Mouse (Mus musculus): ENCODE measurements around the gene Gm2832.
"Not testable (repeated sequence)": the region's sequence is repeated elsewhere in the genome, so short reads cannot be mapped to it uniquely, and the experiment has no call there.

Gene Gm2832

DNA sequence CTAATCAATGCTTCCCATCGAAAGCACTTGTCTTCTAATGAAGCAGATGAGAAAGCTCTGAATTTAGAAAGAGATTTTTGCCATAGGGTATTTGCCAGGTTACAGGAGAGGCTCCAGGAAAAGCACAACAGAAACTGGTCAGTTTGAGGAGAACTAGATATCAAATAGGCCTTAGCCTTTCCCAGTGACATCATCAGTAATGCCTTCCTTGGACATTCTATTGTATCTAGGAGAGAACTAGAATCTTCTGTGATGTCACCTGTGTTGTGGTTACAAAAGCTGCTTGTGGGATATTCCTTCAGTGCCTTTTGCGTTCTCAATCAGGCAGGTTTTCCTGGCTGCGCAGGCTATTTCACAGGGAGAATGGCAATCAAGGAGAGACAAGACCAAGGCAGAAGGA lies at the start of gene Gm2832:
Gene Gm2832 (plus strand): TSS at position 301 of the 400 bp plus-strand sequence.
- DNase-seq (ENCODE audit: low read depth): not testable (repeated sequence)

GRCm38 (mm10) chr14:41263296-41263695 lies 15.3 kb upstream of the Gm2832 start:
- DNase-seq (ENCODE audit: low read depth): not testable (repeated sequence)

DNA sequence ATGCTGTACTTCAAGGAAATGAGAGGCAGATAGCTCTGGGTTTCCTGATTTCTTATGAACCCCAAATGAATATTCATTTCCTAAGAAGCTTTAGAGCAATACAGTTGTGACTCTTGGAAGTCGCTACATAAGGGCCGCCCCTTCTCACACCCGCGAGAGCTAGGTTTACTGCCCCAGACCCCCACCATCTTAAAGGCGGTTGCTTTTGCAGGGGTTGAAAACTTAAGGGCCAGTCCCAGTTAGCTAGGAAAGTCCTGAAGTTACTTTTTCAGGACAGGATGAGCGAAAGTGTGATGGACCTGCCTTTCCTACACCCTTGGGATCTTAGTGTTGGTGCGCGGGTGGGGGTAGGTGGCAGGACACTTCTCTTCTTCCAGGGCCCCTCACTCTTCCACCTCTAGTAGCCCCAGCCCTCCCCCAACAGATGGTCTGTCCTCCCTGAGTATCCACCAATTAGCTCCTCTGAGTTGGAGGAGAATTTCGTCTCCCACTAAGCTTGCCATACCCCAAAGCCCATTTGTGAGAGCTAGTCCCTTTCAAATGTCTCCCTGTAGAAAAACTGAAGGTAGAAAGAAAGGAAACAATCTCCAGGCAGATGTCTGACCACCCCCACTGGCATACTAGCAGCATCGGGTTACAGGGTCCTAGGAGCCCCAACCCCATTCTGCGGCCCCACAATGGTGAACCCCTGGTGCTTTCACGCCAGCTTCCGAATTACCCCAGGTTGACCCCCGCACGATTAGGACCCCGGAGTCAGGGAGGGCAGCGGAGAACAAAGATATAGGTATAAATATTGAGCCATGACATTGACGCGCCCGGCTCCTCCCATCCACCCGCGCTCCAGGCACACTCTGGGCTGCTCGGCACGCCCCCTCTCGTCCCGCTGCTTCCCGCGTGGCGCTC lies 14.5 kb upstream of the Gm2832 start:
- not testable (repeated sequence) for DNase-seq (ENCODE audit: low read depth)

DNA sequence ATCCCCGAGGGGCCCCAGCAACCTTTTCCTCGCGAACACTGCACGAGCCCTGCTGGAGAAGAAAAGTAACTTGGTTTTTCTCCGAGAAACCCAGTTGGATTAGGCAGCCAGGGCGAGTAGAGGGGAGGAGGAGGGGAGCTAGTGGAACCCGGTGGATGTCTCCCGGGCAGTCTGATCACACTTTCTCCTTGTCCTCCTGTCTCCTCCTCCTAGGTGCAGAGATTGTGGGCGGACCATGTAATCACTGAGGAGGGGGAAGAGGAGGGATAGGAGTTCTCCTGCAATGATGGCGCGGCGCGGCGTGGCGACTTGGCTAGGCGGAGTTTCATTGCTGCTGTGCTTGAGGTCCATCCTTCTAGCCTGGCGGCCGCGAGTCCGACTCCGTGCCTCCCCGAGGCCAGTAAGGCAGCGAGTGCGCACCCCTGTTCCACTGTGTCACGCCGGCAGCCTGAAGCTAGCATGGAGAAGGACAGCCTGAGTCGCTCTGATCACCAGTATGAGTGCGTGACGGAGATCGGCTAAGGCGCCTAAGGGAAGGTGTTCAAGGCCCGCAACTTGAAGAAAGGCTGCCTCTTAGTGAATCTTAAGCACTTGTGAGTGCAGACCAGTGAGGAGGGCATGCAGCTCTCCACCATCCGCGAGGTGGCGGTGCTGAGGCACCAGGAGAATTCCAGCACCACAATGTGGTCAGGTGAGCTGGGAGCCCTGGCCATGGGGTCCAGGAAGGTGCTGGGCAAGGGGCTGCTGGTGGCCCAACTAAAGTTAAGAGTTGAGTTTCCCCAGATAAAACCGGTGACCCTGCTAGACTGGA lies 13.6 kb upstream of the Gm2832 start:
- DNase-seq (ENCODE audit: low read depth): not testable (repeated sequence)

DNA sequence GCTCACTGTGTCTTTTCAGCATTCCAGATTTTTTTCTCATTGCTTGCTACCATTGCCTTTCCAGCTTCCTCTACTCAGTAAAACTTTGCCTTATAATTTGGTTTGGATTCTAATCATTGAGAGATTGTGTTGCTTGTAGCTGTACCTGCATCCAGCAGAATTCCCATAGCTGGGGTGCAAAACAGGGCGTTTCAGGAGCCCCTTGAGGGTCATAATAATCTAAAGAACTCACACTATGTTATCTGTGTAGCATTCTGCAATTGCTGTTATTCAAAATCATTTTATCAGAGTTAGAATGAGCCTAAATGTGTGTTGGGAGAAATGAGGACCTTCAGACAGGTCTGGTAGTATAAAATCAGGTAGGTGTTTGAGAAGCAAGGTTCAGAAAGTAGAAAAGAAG lies 7.4 kb downstream of the Gm2832 start:
- DNase-seq (ENCODE audit: low read depth): not testable (repeated sequence)

All from naive thymus-derived CD4-positive, alpha-beta T cell, adult 2 months (primary cell).